20 mouse cellular contexts compared by ENCODE assay signal in the genomic region with DNA sequence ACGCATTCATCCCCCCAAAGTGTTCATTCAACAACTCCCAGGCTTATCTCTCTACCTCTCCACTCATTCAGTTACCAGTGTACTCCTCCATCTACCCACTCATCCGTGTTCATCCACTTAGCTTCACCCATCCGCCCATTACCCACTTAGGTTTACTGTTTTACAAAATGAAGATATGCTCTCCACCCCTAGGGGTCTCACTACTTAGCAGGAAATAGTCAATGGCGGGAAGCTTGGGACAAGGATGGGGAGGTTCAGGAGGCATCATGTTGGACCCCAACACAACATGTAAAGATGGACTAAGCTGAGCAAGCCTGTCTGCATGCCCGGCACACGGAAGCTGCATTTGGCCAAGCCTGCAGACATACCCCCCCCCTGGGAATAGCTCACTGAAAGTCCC. TPM values are rescaled to one million over a fixed set of nuclear protein-coding genes. Genes with fewer than 3 reads are reported as not detected.
A peak's percentile ranks its signal among the peaks of the same experiment; 100 is the strongest.
DNase-seq lines count a peak whose midpoint lies in the region; ATAC-seq and TF ChIP-seq lines count a peak whose summit lies in the region.
"Had no signal": no experiment of that assay in that cellular context is flagged by ENCODE, and none has a peak within 500 bp of the region (broad histone marks: within the 10 kb centered on the region; RNA-seq: fewer than 3 reads in every experiment).

No protein-coding gene starts in this region.

- no peaks in the 10 kb centered on the region for H3K27me3 ChIP-seq in forebrain, postnatal 0 days (ENCODE audit: insufficient read depth, low read length)
- H3K27me3 ChIP-seq in forebrain, embryonic 16.5 days (replicated peaks; ENCODE audit: control insufficient read depth, insufficient read depth, low read length), result no peaks in the 10 kb centered on the region
- H3K27me3 ChIP-seq in midbrain, postnatal 0 days (ENCODE audit: insufficient read depth, low read length), result no peaks in the 10 kb centered on the region
- no peaks in the 10 kb centered on the region for H3K27me3 ChIP-seq in midbrain, embryonic 11.5 days (ENCODE audit: control insufficient read depth, insufficient read depth, low read length)
- H3K27me3 ChIP-seq: limb, embryonic 13.5 days; midbrain, embryonic 13.5 days had no signal

- no peaks in the 10 kb centered on the region for H3K9me3 ChIP-seq in forebrain, postnatal 0 days (ENCODE audit: low read length)
- no peaks in the 10 kb centered on the region for H3K9me3 ChIP-seq in forebrain, embryonic 16.5 days (ENCODE audit: control insufficient read depth, low read length)
- H3K9me3 ChIP-seq in midbrain, postnatal 0 days (ENCODE audit: low read length), result no peaks in the 10 kb centered on the region
- no peaks in the 10 kb centered on the region for H3K9me3 ChIP-seq in midbrain, embryonic 11.5 days (ENCODE audit: control insufficient read depth, low read length)
- H3K9me3 ChIP-seq: embryonic facial prominence, embryonic 12.5 days; limb, embryonic 13.5 days; liver, embryonic 15.5 days; midbrain, embryonic 13.5 days had no signal

- DNase-seq in forebrain, postnatal 0 days, result no peak
- DNase-seq in layer of hippocampus, adult 2 months (ENCODE audit: low spot score in 2 of 2), result no peak
- DNase-seq in layer of hippocampus, postnatal 10 days (ENCODE audit: low spot score in 2 of 2), result no peak
- no peak for DNase-seq in midbrain, postnatal 0 days (ENCODE audit: low spot score)
- DNase-seq in midbrain, embryonic 11.5 days (ENCODE audit: low spot score, missing footprints), result no peak
- DNase-seq in brain, embryonic 14.5 days (ENCODE audit: low read depth), result no peak
- no peak for DNase-seq in cerebellum, postnatal 14 days
- DNase-seq: adrenal gland, postnatal 25 days; cerebellum, adult 9-11 months; heart, postnatal 14 days; kidney, adult 11 months; lung, postnatal 14 days; thymus, postnatal 25 days had no signal

- peak; percentile 32; the same call in 1 of the 2 replicates for TF ChIP-seq CTCF in forebrain, postnatal 0 days (IDR thresholded peaks at IDR 0.05; ENCODE audit: low read depth)
- TF ChIP-seq CTCF in layer of hippocampus, adult 2 months (conservative IDR thresholded peaks at IDR 0.05), result peak; percentile 59
- peak; percentile 37; the same call in 1 of the 2 replicates for TF ChIP-seq CTCF in midbrain, postnatal 0 days (IDR thresholded peaks at IDR 0.05)
- peak; percentile 13; the same call in 1 of the 2 replicates for TF ChIP-seq CTCF in brain, embryonic 14.5 days (IDR thresholded peaks at IDR 0.05; ENCODE audit: borderline replicate concordance, extremely low read depth, insufficient read depth, insufficient read length)

- H3K4me1 ChIP-seq in forebrain, postnatal 0 days (ENCODE audit: insufficient read depth), result peaks cover 4% of the 10 kb centered on the region; the same call in 1 of the 2 replicates
- H3K4me1 ChIP-seq in forebrain, embryonic 16.5 days (replicated peaks; ENCODE audit: control insufficient read depth, insufficient read depth, low read length), result no peaks in the 10 kb centered on the region
- no peaks in the 10 kb centered on the region for H3K4me1 ChIP-seq in midbrain, postnatal 0 days (ENCODE audit: insufficient read depth, low read length)
- no peaks in the 10 kb centered on the region for H3K4me1 ChIP-seq in midbrain, embryonic 11.5 days (ENCODE audit: control insufficient read depth, insufficient read depth, low read length)
- H3K4me1 ChIP-seq: embryonic facial prominence, embryonic 12.5 days; limb, embryonic 13.5 days; liver, embryonic 15.5 days; midbrain, embryonic 13.5 days had no signal

- WGBS in forebrain, postnatal 0 days, result 87% methylated on average over 6 of the region's 6 CpGs
- WGBS in forebrain, embryonic 16.5 days, result 83% methylated on average over 6 of the region's 6 CpGs
- 85% methylated on average over 6 of the region's 6 CpGs for WGBS in midbrain, postnatal 0 days
- WGBS in midbrain, embryonic 11.5 days, result 87% methylated on average over 6 of the region's 6 CpGs

- no peak overlapping the region for H3K27ac ChIP-seq in forebrain, postnatal 0 days (ENCODE audit: low read depth, low read length)
- H3K27ac ChIP-seq in forebrain, embryonic 16.5 days (ENCODE audit: low read length), result no peak overlapping the region
- H3K27ac ChIP-seq in layer of hippocampus, adult 2 months, result no peak overlapping the region
- H3K27ac ChIP-seq in midbrain, postnatal 0 days (ENCODE audit: low read depth, low read length), result no peak overlapping the region
- no peak overlapping the region for H3K27ac ChIP-seq in midbrain, embryonic 11.5 days (ENCODE audit: low read depth, low read length)
- H3K27ac ChIP-seq: embryonic facial prominence, embryonic 12.5 days; hindbrain, postnatal 0 days; limb, embryonic 13.5 days; liver, embryonic 15.5 days; midbrain, embryonic 13.5 days had no signal

- no peaks in the 10 kb centered on the region for H3K36me3 ChIP-seq in forebrain, postnatal 0 days (ENCODE audit: insufficient read depth)
- no peaks in the 10 kb centered on the region for H3K36me3 ChIP-seq in forebrain, embryonic 16.5 days (ENCODE audit: control insufficient read depth, insufficient read depth)
- H3K36me3 ChIP-seq in midbrain, postnatal 0 days (ENCODE audit: insufficient read depth, low read length), result no peaks in the 10 kb centered on the region
- H3K36me3 ChIP-seq in midbrain, embryonic 11.5 days (ENCODE audit: control insufficient read depth, insufficient read depth, low read length), result no peaks in the 10 kb centered on the region
- H3K36me3 ChIP-seq: embryonic facial prominence, embryonic 12.5 days; limb, embryonic 13.5 days; liver, embryonic 15.5 days; midbrain, embryonic 13.5 days had no signal

- H3K9ac ChIP-seq in forebrain, postnatal 0 days, result no peak overlapping the region
- no peak overlapping the region for H3K9ac ChIP-seq in forebrain, embryonic 16.5 days (replicated peaks; ENCODE audit: low read depth, low read length)
- H3K9ac ChIP-seq in midbrain, postnatal 0 days (replicated peaks; ENCODE audit: low read length, poor library complexity, severe bottlenecking), result no peak overlapping the region
- no peak overlapping the region for H3K9ac ChIP-seq in midbrain, embryonic 11.5 days (ENCODE audit: low read length)
- H3K9ac ChIP-seq: embryonic facial prominence, embryonic 12.5 days; limb, embryonic 13.5 days; liver, embryonic 15.5 days; midbrain, embryonic 13.5 days had no signal

- no peak overlapping the region for H3K4me3 ChIP-seq in forebrain, postnatal 0 days (ENCODE audit: low read depth, low read length)
- no peak overlapping the region for H3K4me3 ChIP-seq in forebrain, embryonic 16.5 days (replicated peaks; ENCODE audit: low read length)
- H3K4me3 ChIP-seq in layer of hippocampus, adult 2 months, result no peak overlapping the region
- H3K4me3 ChIP-seq in midbrain, postnatal 0 days (ENCODE audit: low read depth, low read length), result no peak overlapping the region
- H3K4me3 ChIP-seq in midbrain, embryonic 11.5 days (ENCODE audit: low read depth, low read length), result no peak overlapping the region
- H3K4me3 ChIP-seq: embryonic facial prominence, embryonic 12.5 days; limb, embryonic 13.5 days; liver, embryonic 15.5 days; midbrain, embryonic 13.5 days had no signal

- no peak for TF ChIP-seq POLR2A in brain, embryonic 14.5 days (IDR thresholded peaks at IDR 0.05; ENCODE audit: borderline replicate concordance, extremely low read depth, insufficient read depth, insufficient read length, poor library complexity, severe bottlenecking)

- no peak for ATAC-seq in forebrain, postnatal 0 days
- ATAC-seq in forebrain, embryonic 16.5 days, result no peak
- no peak for ATAC-seq in midbrain, postnatal 0 days (ENCODE audit: low FRiP score)
- no peak for ATAC-seq in midbrain, embryonic 11.5 days (ENCODE audit: low FRiP score)
- ATAC-seq: hindbrain, postnatal 0 days; midbrain, embryonic 13.5 days had no signal

- no peak overlapping the region for H3K4me2 ChIP-seq in forebrain, postnatal 0 days (ENCODE audit: low read depth)
- no peak overlapping the region for H3K4me2 ChIP-seq in forebrain, embryonic 16.5 days (ENCODE audit: low read length)
- no peak overlapping the region for H3K4me2 ChIP-seq in midbrain, postnatal 0 days (ENCODE audit: low read depth, low read length, poor library complexity, severe bottlenecking)
- H3K4me2 ChIP-seq in midbrain, embryonic 11.5 days, result no peak overlapping the region
- H3K4me2 ChIP-seq: embryonic facial prominence, embryonic 12.5 days; heart, embryonic 11.5 days; limb, embryonic 13.5 days; liver, embryonic 15.5 days; midbrain, embryonic 13.5 days had no signal

RNA-seq across cellular contexts. Expression of a gene that starts 31.4 kb away (rescaled TPM):
- 8.5 and 11.1 TPM in 2 replicates for total RNA-seq in forebrain, postnatal 0 days (2014; rRNA removed)
- polyA plus RNA-seq in forebrain, postnatal 0 days (2015; fragmentation: Nextera tagmentation; extraction: Ambion mirVana), result 0.13 and 0.48 TPM in 2 replicates
- 2.4 and 4.0 TPM in 2 replicates for polyA plus RNA-seq in forebrain, embryonic 16.5 days (2015; fragmentation: Nextera tagmentation; extraction: Ambion mirVana)
- 1 to 10 TPM; 3.8 to 6.4 TPM for total RNA-seq in layer of hippocampus, adult 2 months (2021)
- total RNA-seq in layer of hippocampus, postnatal 10 days (2021), result 1 to 10 TPM; 4.4 to 5.1 TPM
- 4.9 and 9.2 TPM in 2 replicates for total RNA-seq in midbrain, postnatal 0 days (2014; rRNA removed)
- 0.20 and 0.34 TPM in 2 replicates for polyA plus RNA-seq in midbrain, postnatal 0 days (2015; fragmentation: Nextera tagmentation; extraction: Ambion mirVana)
- polyA plus RNA-seq in midbrain, embryonic 11.5 days (2014; fragmentation: Nextera tagmentation; extraction: Ambion mirVana), result 1.5 and 2.3 TPM in 2 replicates
- 26.3 and 28.7 TPM in 2 replicates for polyA plus RNA-seq in brain, embryonic 14.5 days (2012; rRNA removed)

RNA-seq across cellular contexts. Expression of a gene that starts 37.3 kb away (rescaled TPM):
- total RNA-seq in forebrain, postnatal 0 days (2014; rRNA removed), result 4.3 and 7.5 TPM in 2 replicates
- polyA plus RNA-seq in forebrain, postnatal 0 days (2015; fragmentation: Nextera tagmentation; extraction: Ambion mirVana), result 0.72 and 1.2 TPM in 2 replicates
- polyA plus RNA-seq in forebrain, embryonic 16.5 days (2015; fragmentation: Nextera tagmentation; extraction: Ambion mirVana), result 4.6 and 7.2 TPM in 2 replicates
- total RNA-seq in layer of hippocampus, adult 2 months (2021), result 1 to 10 TPM; 1.1 to 2.4 TPM
- 1 to 10 TPM; 2.2 to 3.1 TPM for total RNA-seq in layer of hippocampus, postnatal 10 days (2021)
- 3.7 and 6.6 TPM in 2 replicates for total RNA-seq in midbrain, postnatal 0 days (2014; rRNA removed)
- polyA plus RNA-seq in midbrain, postnatal 0 days (2015; fragmentation: Nextera tagmentation; extraction: Ambion mirVana), result 0.98 and 2.5 TPM in 2 replicates
- 3.6 and 3.9 TPM in 2 replicates for polyA plus RNA-seq in midbrain, embryonic 11.5 days (2014; fragmentation: Nextera tagmentation; extraction: Ambion mirVana)
- 24.3 and 29.6 TPM in 2 replicates for polyA plus RNA-seq in brain, embryonic 14.5 days (2012; rRNA removed)

RNA-seq across cellular contexts. Expression of a gene that starts 37.4 kb away (rescaled TPM):
- 12.7 and 14.6 TPM in 2 replicates for total RNA-seq in forebrain, postnatal 0 days (2014; rRNA removed)
- polyA plus RNA-seq in forebrain, postnatal 0 days (2015; fragmentation: Nextera tagmentation; extraction: Ambion mirVana), result 16.4 and 16.9 TPM in 2 replicates
- 16.2 and 17.4 TPM in 2 replicates for polyA plus RNA-seq in forebrain, embryonic 16.5 days (2015; fragmentation: Nextera tagmentation; extraction: Ambion mirVana)
- total RNA-seq in layer of hippocampus, adult 2 months (2021), result 1 to 10 TPM; 5.5 to 6.6 TPM
- 1 to 10 TPM; 6.7 to 9.5 TPM for total RNA-seq in layer of hippocampus, postnatal 10 days (2021)
- 4.9 and 11.7 TPM in 2 replicates for total RNA-seq in midbrain, postnatal 0 days (2014; rRNA removed)
- polyA plus RNA-seq in midbrain, postnatal 0 days (2015; fragmentation: Nextera tagmentation; extraction: Ambion mirVana), result 13.6 and 13.7 TPM in 2 replicates
- 18.8 and 19.1 TPM in 2 replicates for polyA plus RNA-seq in midbrain, embryonic 11.5 days (2014; fragmentation: Nextera tagmentation; extraction: Ambion mirVana)
- polyA plus RNA-seq in brain, embryonic 14.5 days (2012; rRNA removed), result 16.6 and 23.5 TPM in 2 replicates
